Mouse (Mus musculus): ENCODE results near the gene Epha7. TPM values are rescaled to one million over a fixed set of nuclear protein-coding genes. Genes with fewer than 3 reads are reported as not detected.

Epha7 gene
- 6.5 and 8.7 TPM in 2 replicates for total RNA-seq (2014; rRNA removed; ENCODE audit: low replicate concordance)
- 11.2 and 12.9 TPM in 2 replicates for polyA plus RNA-seq (2015; fragmentation: Nextera tagmentation; extraction: Ambion mirVana)

- ATAC-seq (ENCODE audit: insufficient read depth, low read depth) (peak; percentile 96), DNase-seq (ENCODE audit: low spot score) (peak; percentile 97)
- H3K27me3 ChIP-seq (ENCODE audit: control insufficient read depth, insufficient read depth, low read length): no peaks in the 10 kb centered on the region
- under 1% methylated on average over 47 of the region's 48 CpGs for WGBS
- H3K9ac ChIP-seq (replicated peaks; ENCODE audit: low read depth, low read length): peak within 1 kb of the TSS; percentile 72
- H3K36me3 ChIP-seq (replicated peaks; ENCODE audit: control insufficient read depth, insufficient read depth, low read length): no peaks in the 10 kb centered on the region
- H3K9me3 ChIP-seq (replicated peaks; ENCODE audit: control insufficient read depth, low read length): no peaks in the 10 kb centered on the region
- TF ChIP-seq CTCF (IDR thresholded peaks at IDR 0.05; ENCODE audit: low read depth): no peak
- no peak for TF ChIP-seq EP300 (IDR thresholded peaks at IDR 0.05; ENCODE audit: low read depth)
- H3K27ac ChIP-seq (ENCODE audit: low read depth): peak within 1 kb of the TSS; percentile 77
- H3K4me1 ChIP-seq (ENCODE audit: control insufficient read depth, insufficient read depth): no peaks in the 10 kb centered on the region
- H3K4me2 ChIP-seq (ENCODE audit: low read depth, low read length): peak within 1 kb of the TSS; percentile 86
- H3K4me3 ChIP-seq (ENCODE audit: low read depth, low read length): peak within 1 kb of the TSS; percentile 79
Measured at GRCm38 (mm10) chr4:28812691-28813289, at the start of gene Epha7. TSS of gene Epha7 (plus strand) at chr4:28813131.

GRCm38 (mm10) chr4:28783961-28784360 lies 29.0 kb upstream of the Epha7 start:
- no peak for TF ChIP-seq EP300 (IDR thresholded peaks at IDR 0.05; ENCODE audit: low read depth)
- no peak for TF ChIP-seq CTCF (IDR thresholded peaks at IDR 0.05; ENCODE audit: low read depth)
- Histone ChIP-seq H3K27ac (ENCODE audit: low read depth) (no peak overlapping the region), H3K27me3 (ENCODE audit: control insufficient read depth, insufficient read depth, low read length) (no peaks in the 10 kb centered on the region), H3K4me1 (ENCODE audit: control insufficient read depth, insufficient read depth) (no peaks in the 10 kb centered on the region), H3K9ac (replicated peaks; ENCODE audit: low read depth, low read length) (no peak overlapping the region), H3K4me2 (ENCODE audit: low read depth, low read length) (no peak overlapping the region), H3K36me3 (replicated peaks; ENCODE audit: control insufficient read depth, insufficient read depth, low read length) (no peaks in the 10 kb centered on the region), H3K9me3 (replicated peaks; ENCODE audit: control insufficient read depth, low read length) (no peaks in the 10 kb centered on the region), H3K4me3 (ENCODE audit: low read depth, low read length) (no peak overlapping the region)
- no peak for DNase-seq (ENCODE audit: low spot score)
- ATAC-seq (ENCODE audit: insufficient read depth, low read depth): no peak
- 40% methylated on average over 3 of the region's 3 CpGs for WGBS

GRCm38 (mm10) chr4:28808800-28809199 lies 4.1 kb upstream of the Epha7 start:
- peak; percentile 37 for TF ChIP-seq CTCF (IDR thresholded peaks at IDR 0.05; ENCODE audit: low read depth)
- TF ChIP-seq EP300 (IDR thresholded peaks at IDR 0.05; ENCODE audit: low read depth): no peak
- H3K27me3 ChIP-seq (ENCODE audit: control insufficient read depth, insufficient read depth, low read length): no peaks in the 10 kb centered on the region
- no peak overlapping the region for H3K4me2 ChIP-seq (ENCODE audit: low read depth, low read length)
- DNase-seq (ENCODE audit: low spot score) (no peak), ATAC-seq (ENCODE audit: insufficient read depth, low read depth) (no peak)
- H3K36me3 ChIP-seq (replicated peaks; ENCODE audit: control insufficient read depth, insufficient read depth, low read length): no peaks in the 10 kb centered on the region
- no peaks in the 10 kb centered on the region for H3K4me1 ChIP-seq (ENCODE audit: control insufficient read depth, insufficient read depth)
- no peaks in the 10 kb centered on the region for H3K9me3 ChIP-seq (replicated peaks; ENCODE audit: control insufficient read depth, low read length)
- H3K27ac ChIP-seq (ENCODE audit: low read depth): no peak overlapping the region
- H3K4me3 ChIP-seq (ENCODE audit: low read depth, low read length): no peak overlapping the region
- H3K9ac ChIP-seq (replicated peaks; ENCODE audit: low read depth, low read length): no peak overlapping the region

GRCm38 (mm10) chr4:28809703-28810102 lies 3.2 kb upstream of the Epha7 start:
- DNase-seq (ENCODE audit: low spot score) (no peak), ATAC-seq (ENCODE audit: insufficient read depth, low read depth) (no peak)
- H3K4me2 ChIP-seq (ENCODE audit: low read depth, low read length): no peak overlapping the region
- H3K4me1 ChIP-seq (ENCODE audit: control insufficient read depth, insufficient read depth): no peaks in the 10 kb centered on the region
- no peak overlapping the region for H3K4me3 ChIP-seq (ENCODE audit: low read depth, low read length)
- 73% methylated on average over 4 of the region's 4 CpGs for WGBS
- no peaks in the 10 kb centered on the region for H3K36me3 ChIP-seq (replicated peaks; ENCODE audit: control insufficient read depth, insufficient read depth, low read length)
- H3K9me3 ChIP-seq (replicated peaks; ENCODE audit: control insufficient read depth, low read length): no peaks in the 10 kb centered on the region
- H3K27ac ChIP-seq (ENCODE audit: low read depth): no peak overlapping the region
- no peak for TF ChIP-seq EP300 (IDR thresholded peaks at IDR 0.05; ENCODE audit: low read depth)
- TF ChIP-seq CTCF (IDR thresholded peaks at IDR 0.05; ENCODE audit: low read depth): no peak
- H3K9ac ChIP-seq (replicated peaks; ENCODE audit: low read depth, low read length): no peak overlapping the region
- no peaks in the 10 kb centered on the region for H3K27me3 ChIP-seq (ENCODE audit: control insufficient read depth, insufficient read depth, low read length)

GRCm38 (mm10) chr4:28813551-28814475 lies 882 bp downstream of the Epha7 start:
- peak overlapping the region; percentile 79 for H3K4me3 ChIP-seq (ENCODE audit: low read depth, low read length)
- under 1% methylated on average over 79 of the region's 94 CpGs for WGBS
- ATAC-seq (ENCODE audit: insufficient read depth, low read depth) (peak; percentile 16), DNase-seq (ENCODE audit: low spot score) (peak; percentile 39)
- no peaks in the 10 kb centered on the region for H3K9me3 ChIP-seq (replicated peaks; ENCODE audit: control insufficient read depth, low read length)
- no peaks in the 10 kb centered on the region for H3K36me3 ChIP-seq (replicated peaks; ENCODE audit: control insufficient read depth, insufficient read depth, low read length)
- H3K9ac ChIP-seq (replicated peaks; ENCODE audit: low read depth, low read length): peak overlapping the region; percentile 72
- H3K27ac ChIP-seq (ENCODE audit: low read depth): peak overlapping the region; percentile 75
- H3K27me3 ChIP-seq (ENCODE audit: control insufficient read depth, insufficient read depth, low read length): no peaks in the 10 kb centered on the region
- H3K4me1 ChIP-seq (ENCODE audit: control insufficient read depth, insufficient read depth): no peaks in the 10 kb centered on the region
- no peak for TF ChIP-seq CTCF (IDR thresholded peaks at IDR 0.05; ENCODE audit: low read depth)
- TF ChIP-seq EP300 (IDR thresholded peaks at IDR 0.05; ENCODE audit: low read depth): no peak
- peak overlapping the region; percentile 86 for H3K4me2 ChIP-seq (ENCODE audit: low read depth, low read length)

Measured in heart, postnatal 0 days (tissue).